Mouse (Mus musculus): ENCODE measurements around the gene Shisa7.
"Not testable (repeated sequence)": the region's sequence is repeated elsewhere in the genome, so short reads cannot be mapped to it uniquely, and the experiment has no call there.

Shisa7 gene

GRCm38 (mm10) chr7:4849372-4849771 lies 4.9 kb upstream of the Shisa7 start:
- in situ Hi-C loops (cut with MboI; ENCODE audit: low sequenced_read_pairs), result no loop called here

GRCm38 (mm10) chr7:4844917-4845309 lies 417 bp upstream of the Shisa7 start:
- in situ Hi-C loops (cut with MboI; ENCODE audit: low sequenced_read_pairs), result no loop called here

GRCm38 (mm10) chr7:4843604-4844244 lies 772 bp downstream of the Shisa7 start:
- in situ Hi-C loops (cut with MboI; ENCODE audit: low sequenced_read_pairs), result no loop called here

- in situ Hi-C loops (cut with MboI; ENCODE audit: low sequenced_read_pairs), result no loop called here
Observed at GRCm38 (mm10) chr7:4842634-4843131, 1.8 kb downstream of the Shisa7 start.

- in situ Hi-C loops (cut with MboI; ENCODE audit: low sequenced_read_pairs), result no loop called here
Observed at GRCm38 (mm10) chr7:4842077-4842476, 2.4 kb downstream of the Shisa7 start.

GRCm38 (mm10) chr7:4837639-4838038 lies 6.9 kb downstream of the Shisa7 start:
- in situ Hi-C loops (cut with MboI; ENCODE audit: low sequenced_read_pairs), result no loop called here

DNA sequence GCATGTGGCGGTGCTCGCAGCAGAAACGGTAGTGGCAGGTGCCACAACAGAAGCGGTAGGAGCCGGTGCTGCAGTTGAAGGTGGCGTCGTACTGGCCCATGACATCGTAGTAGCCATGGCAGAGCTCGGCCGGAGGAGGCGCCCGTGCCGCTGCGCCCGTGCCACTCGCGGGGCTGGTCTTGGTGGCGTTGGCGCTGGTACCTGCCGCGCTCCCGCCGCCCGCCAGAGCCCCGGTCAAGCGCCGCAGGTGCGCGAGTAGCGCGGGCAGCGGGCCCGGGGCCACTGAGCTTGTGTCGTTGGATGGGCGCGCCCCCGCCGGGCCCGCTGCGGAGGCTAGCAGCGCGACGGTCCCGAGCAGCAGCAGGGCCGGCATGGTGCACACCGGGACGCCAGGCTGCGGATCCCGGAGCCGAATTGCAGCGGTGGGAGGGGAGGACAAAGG lies 8.1 kb downstream of the Shisa7 start:
- in situ Hi-C loops (cut with MboI; ENCODE audit: low sequenced_read_pairs), result no loop called here

DNA sequence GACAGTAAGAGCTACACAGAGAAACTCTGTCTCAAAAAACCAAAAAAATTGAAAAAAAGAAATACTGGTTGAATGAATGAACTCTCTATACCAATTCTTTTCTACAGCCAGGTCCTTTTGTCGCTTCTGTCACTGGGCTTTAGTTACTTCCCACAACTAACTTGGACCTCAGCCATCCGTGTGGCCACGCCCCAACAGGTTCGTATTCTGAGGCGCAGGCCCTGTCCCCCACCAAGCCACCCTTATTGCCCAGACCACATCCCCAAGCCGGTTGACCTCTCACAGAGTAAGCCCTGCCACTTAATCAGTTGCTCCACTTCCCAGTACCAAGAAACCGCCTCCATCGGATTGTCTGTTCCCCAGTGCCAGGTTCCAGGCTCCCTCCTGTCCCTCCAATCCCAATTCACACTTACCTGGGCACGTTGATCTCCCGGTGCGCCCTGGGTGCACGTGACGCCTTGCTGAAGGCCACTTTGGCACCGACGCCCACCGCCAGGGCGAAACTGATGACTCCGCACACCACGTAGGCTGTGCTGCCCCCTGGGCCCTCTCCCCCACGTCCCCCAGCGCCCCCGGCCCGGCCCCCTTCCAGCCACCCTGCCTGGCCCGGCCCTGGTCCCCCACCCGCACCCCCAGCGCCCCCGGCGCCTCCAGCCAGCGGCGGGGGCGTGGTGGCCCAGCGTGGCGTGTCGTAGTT lies 8.7 kb downstream of the Shisa7 start:
- in situ Hi-C loops (cut with MboI; ENCODE audit: low sequenced_read_pairs), result no loop called here

DNA sequence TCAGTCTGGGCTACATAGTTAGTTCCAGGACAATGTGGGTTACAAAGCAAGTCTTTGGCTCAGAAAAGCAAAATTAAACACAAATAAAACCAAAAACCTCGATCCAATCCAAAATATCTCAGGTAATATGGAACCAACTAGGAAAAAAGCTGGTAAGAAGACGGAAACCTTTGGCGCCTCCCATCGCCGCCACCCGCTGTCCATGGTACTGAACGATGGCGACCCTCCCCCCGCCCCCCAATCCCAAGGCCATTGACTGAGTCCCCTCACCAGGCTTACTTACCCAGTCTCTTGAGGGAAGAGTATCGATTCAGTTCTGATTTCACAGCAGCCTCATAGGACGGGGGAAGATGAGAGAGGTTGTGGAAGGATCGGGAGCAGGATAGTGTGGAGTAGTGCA lies 14.0 kb downstream of the Shisa7 start:
- in situ Hi-C loops (cut with MboI; ENCODE audit: low sequenced_read_pairs), result no loop called here

GRCm38 (mm10) chr7:4825365-4825764 lies 19.1 kb downstream of the Shisa7 start:
- in situ Hi-C loops (cut with MboI; ENCODE audit: low sequenced_read_pairs), result no loop called here

GRCm38 (mm10) chr7:4822162-4822907 lies 22.2 kb downstream of the Shisa7 start:
- in situ Hi-C loops (cut with MboI; ENCODE audit: low sequenced_read_pairs), result no loop called here

DNA sequence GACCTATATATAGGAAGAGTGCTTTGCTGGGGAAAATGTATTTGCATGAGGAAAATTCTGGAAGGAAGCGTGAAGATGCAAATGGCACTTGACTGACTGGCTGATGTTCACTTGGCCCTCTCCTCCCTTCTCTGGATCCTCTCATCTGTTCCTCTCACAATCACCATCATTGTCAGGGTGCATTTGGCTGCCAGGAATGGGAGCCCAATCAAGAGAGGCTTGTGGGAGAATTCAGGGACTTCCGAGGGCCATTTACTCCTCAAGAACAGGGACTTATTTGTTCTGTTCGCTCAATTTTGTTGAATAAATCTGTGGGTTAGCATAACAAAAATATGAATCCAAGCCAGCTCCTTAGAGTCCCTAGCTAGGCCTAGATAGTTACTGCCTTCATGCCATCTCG lies 22.8 kb downstream of the Shisa7 start:
- in situ Hi-C loops (cut with MboI; ENCODE audit: low sequenced_read_pairs), result no loop called here

GRCm38 (mm10) chr7:4820925-4821324 lies 23.6 kb downstream of the Shisa7 start:
- in situ Hi-C loops (cut with MboI; ENCODE audit: low sequenced_read_pairs), result not testable (repeated sequence)

DNA sequence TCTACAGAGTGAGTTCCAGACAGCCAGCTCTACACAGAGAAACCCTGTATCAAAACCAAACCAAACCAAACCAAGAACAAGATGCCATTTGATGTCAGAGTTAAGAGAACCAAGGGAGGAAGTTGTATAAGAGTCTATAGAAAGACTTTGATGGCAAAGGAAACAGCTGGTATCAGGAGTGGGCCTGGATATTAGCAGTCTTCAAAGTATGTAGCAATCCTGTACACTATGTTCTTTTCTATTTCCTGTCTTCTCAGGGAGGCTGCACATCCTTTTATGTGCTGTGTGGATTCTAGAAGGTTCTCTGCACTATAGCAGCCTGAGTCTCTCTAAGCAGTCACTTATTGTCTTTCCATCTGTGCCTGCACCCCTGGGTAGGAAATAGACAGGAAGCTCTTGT lies 27.9 kb downstream of the Shisa7 start:
- in situ Hi-C loops (cut with MboI; ENCODE audit: low sequenced_read_pairs), result no loop called here

GRCm38 (mm10) chr7:4813105-4813791 lies 31.2 kb downstream of the Shisa7 start:
- in situ Hi-C loops (cut with MboI; ENCODE audit: low sequenced_read_pairs), result no loop called here

- in situ Hi-C loops (cut with MboI; ENCODE audit: low sequenced_read_pairs), result no loop called here
Observed at GRCm38 (mm10) chr7:4812303-4813104, 32.0 kb downstream of the Shisa7 start, which contains the start of gene Ube2s. TSS of gene Ube2s (minus strand) at chr7:4812590.

- in situ Hi-C loops (cut with MboI; ENCODE audit: low sequenced_read_pairs), result no loop called here
Observed at GRCm38 (mm10) chr7:4811842-4812302, 32.6 kb downstream of the Shisa7 start.

DNA sequence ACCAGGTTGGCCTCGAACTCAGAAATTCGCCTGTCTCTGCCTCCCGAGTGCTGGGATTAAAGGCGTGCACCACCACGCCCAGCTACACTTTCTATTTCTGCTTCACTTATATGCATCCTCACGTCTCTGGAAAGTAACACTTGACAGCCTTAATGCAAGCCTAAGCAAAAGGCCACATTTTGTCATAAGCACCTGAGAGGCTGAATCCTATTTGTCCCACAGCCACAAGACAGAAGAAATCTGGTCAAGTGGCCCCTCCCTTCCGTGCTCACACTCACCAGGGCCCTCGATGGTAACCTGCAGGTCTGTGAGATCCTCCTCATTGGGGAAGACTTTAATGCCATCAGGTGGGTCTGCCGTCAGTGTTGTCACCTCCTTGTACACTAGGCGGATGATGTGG lies 33.4 kb downstream of the Shisa7 start:
- in situ Hi-C loops (cut with MboI; ENCODE audit: low sequenced_read_pairs), result not testable (repeated sequence)

GRCm38 (mm10) chr7:4806716-4807115 lies 37.8 kb downstream of the Shisa7 start:
- in situ Hi-C loops (cut with MboI; ENCODE audit: low sequenced_read_pairs), result no loop called here

GRCm38 (mm10) chr7:4802247-4802646 lies 42.2 kb downstream of the Shisa7 start:
- in situ Hi-C loops (cut with MboI; ENCODE audit: low sequenced_read_pairs), result no loop called here
